Mouse (Mus musculus) testis, adult 2 months (tissue): Measurements from ENCODE around the gene Ercc1.

Source experiments
- CTCF ChIP-seq: fragments of 200-500 bp; IDR thresholded peaks from 2 replicates; pipeline ENCODE4 v1.5.1; 2012; ENCODE audit warnings: low read depth, mild to moderate bottlenecking, inconsistent platforms, low read length, moderate library complexity; ENCODE audit not compliant: control insufficient read depth, insufficient read depth, insufficient replicate concordance
- POLR2A ChIP-seq: fragments of 200-500 bp; IDR thresholded peaks from 2 replicates; pipeline ENCODE4 v1.6.1; 2012; ENCODE audit warnings: low read depth, mild to moderate bottlenecking, inconsistent platforms, low read length, moderate library complexity; ENCODE audit not compliant: control insufficient read depth

DNA sequence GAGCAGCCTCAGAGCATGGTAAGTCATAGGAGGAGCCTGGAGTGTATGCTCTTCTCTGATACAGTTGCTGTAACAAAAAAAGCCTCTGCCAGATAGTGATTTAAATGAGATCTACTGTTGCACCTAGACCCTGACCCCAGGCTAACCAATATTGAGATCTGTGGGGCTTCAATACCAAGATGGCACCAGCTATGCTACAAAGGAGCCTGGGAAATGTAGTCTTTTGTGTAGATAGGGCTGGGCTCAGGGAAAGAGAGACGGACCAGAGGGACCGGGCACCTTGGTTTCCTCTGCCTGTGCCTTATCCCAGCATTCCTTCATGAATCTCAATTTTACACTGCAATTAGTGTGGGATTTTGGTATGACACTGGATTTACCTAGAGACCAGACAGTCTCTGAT, 28.8 kb downstream of the Ercc1 start:
- TF ChIP-seq CTCF (no peak), POLR2A (no peak)
